Mouse (Mus musculus) kidney, embryonic 14.5 days (tissue): ENCODE results near the gene Hspa12a. TPM values are rescaled to one million over a fixed set of nuclear protein-coding genes. Genes with fewer than 3 reads are reported as not detected.

Experiments used
- ATAC-seq: fragments of 200-750 bp; cut with Nextera tagmentation; 2 replicates; pipeline ENCODE4 v1.8.0; 2017; ENCODE audit warnings: moderate number of reproducible peaks, mild to moderate bottlenecking, moderate TSS enrichment, moderate library complexity; ENCODE audit not compliant: low FRiP score, low TSS enrichment
- H3K27ac ChIP-seq: fragments of 300-500 bp; sonication (generic); 2 replicates; pipeline ENCODE4 v1.5.1; 2014; ENCODE audit warnings: low read depth, mild to moderate bottlenecking, low read length, moderate library complexity, mixed read lengths
- H3K27me3 ChIP-seq: fragments of 300-500 bp; sonication (generic); 2 replicates; pipeline ENCODE4 v1.6.1; 2014; ENCODE audit warnings: mild to moderate bottlenecking, low read length; ENCODE audit not compliant: control insufficient read depth, insufficient read depth
- H3K36me3 ChIP-seq: fragments of 300-500 bp; sonication (generic); 2 replicates; pipeline ENCODE4 v1.6.1; 2014; ENCODE audit warnings: low read length, mixed read lengths; ENCODE audit not compliant: control insufficient read depth, insufficient read depth
- H3K4me1 ChIP-seq: fragments of 300-500 bp; sonication (generic); 2 replicates; pipeline ENCODE4 v1.6.1; 2014; ENCODE audit warnings: low read length, mixed read lengths; ENCODE audit not compliant: control insufficient read depth, insufficient read depth
- H3K4me2 ChIP-seq: fragments of 300-500 bp; sonication (generic); replicated peaks from 2 replicates; pipeline ENCODE4 v1.6.1; 2014; ENCODE audit warnings: low read depth, mild to moderate bottlenecking, low read length
- H3K4me3 ChIP-seq: fragments of 300-500 bp; sonication (generic); 2 replicates; pipeline ENCODE4 v1.5.1; 2014; ENCODE audit warnings: mild to moderate bottlenecking, low read length
- H3K9ac ChIP-seq: fragments of 300-500 bp; sonication (generic); 2 replicates; pipeline ENCODE4 v1.6.1; 2014; ENCODE audit warnings: low read depth, mild to moderate bottlenecking, low read length, moderate library complexity
- H3K9me3 ChIP-seq: fragments of 300-500 bp; sonication (generic); 2 replicates; pipeline ENCODE4 v1.6.1; 2016; ENCODE audit warnings: low read length; ENCODE audit not compliant: control insufficient read depth
- WGBS: fragments of 180-500 bp; shearing (Covaris S2); extraction: QIAGEN DNeasy Blood & Tissue Kit; methylation state at CpG from one replicate; pipeline ENCODE4 v1.1.7; 2014; 5-methylcytosine and 5-hydroxymethylcytosine counted together
- polyA plus RNA-seq: library from polyadenylated mRNA; unstranded; fragments of >200 nt; fragmentation: Nextera tagmentation; extraction: Ambion mirVana; gene quantifications from 2 replicates; pipeline ENCODE4 v1.2.1, GENCODE M21; 2014

The Hspa12a gene
- polyA plus RNA-seq, 1 experiment from 2014 or later = 9.5 TPM

- Histone ChIP-seq H3K4me1 (no peaks in the 10 kb centered on the region), H3K9me3 (no peaks in the 10 kb centered on the region), H3K36me3 (no peaks in the 10 kb centered on the region), H3K4me3 (no peak overlapping the region), H3K4me2 (no peak overlapping the region), H3K9ac (no peak overlapping the region), H3K27me3 (no peaks in the 10 kb centered on the region), H3K27ac (no peak overlapping the region)
- no peak for ATAC-seq
- WGBS = 69% methylated on average over 11 of the region's 11 CpGs
These were observed 70.8 kb downstream of the Hspa12a start for GRCm38 (mm10) chr19:58872381-58873259.

- no peak overlapping the region for H3K27ac ChIP-seq
- H3K4me3 ChIP-seq = no peak overlapping the region
- no peak overlapping the region for H3K9ac ChIP-seq
- H3K4me1 ChIP-seq = no peaks in the 10 kb centered on the region
- no peaks in the 10 kb centered on the region for H3K36me3 ChIP-seq
- WGBS = 68% methylated on average over 6 of the region's 6 CpGs
- no peaks in the 10 kb centered on the region for H3K27me3 ChIP-seq
- no peak overlapping the region for H3K4me2 ChIP-seq
- no peak for ATAC-seq
- H3K9me3 ChIP-seq = no peaks in the 10 kb centered on the region
These were observed 71.6 kb downstream of the Hspa12a start for GRCm38 (mm10) chr19:58871878-58872277.

DNA sequence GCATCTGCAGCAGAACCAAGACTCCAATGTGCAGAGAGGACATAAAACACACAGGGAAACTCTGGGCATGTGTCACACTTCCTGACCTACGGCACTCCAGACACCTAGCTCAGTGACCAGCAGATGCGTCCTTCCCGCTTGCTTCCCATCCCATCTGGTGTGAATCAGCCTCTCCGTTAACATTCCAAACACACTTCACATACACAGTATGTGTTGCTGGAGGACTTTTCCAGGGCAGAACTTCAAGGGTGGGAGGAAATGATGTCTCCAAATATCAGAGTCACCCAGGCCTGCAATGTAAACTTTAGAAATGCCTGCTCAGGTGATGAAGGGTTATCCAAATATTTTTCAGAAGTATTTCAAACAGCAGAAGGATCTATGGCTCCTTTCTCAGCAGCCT, 76.8 kb downstream of the Hspa12a start:
- H3K27ac ChIP-seq = no peak overlapping the region

GRCm38 (mm10) chr19:58865224-58865623, 78.2 kb downstream of the Hspa12a start:
- Histone ChIP-seq H3K27ac (no peak overlapping the region), H3K4me3 (no peak overlapping the region), H3K9ac (no peak overlapping the region), H3K4me2 (no peak overlapping the region), H3K4me1 (peaks cover 3% of the 10 kb centered on the region; the same call in 1 of the 2 replicates), H3K36me3 (no peaks in the 10 kb centered on the region), H3K27me3 (no peaks in the 10 kb centered on the region), H3K9me3 (no peaks in the 10 kb centered on the region)
- 49% methylated on average over 5 of the region's 5 CpGs for WGBS
- ATAC-seq = no peak

More for the DNA sequence above, 76.8 kb downstream of the Hspa12a start:
- Histone ChIP-seq H3K4me2 (no peak overlapping the region), H3K36me3 (no peaks in the 10 kb centered on the region), H3K9ac (no peak overlapping the region), H3K9me3 (no peaks in the 10 kb centered on the region), H3K4me1 (no peaks in the 10 kb centered on the region), H3K27me3 (no peaks in the 10 kb centered on the region), H3K4me3 (no peak overlapping the region)
- WGBS = 23% methylated on average over 4 of the region's 4 CpGs
- 0 out of 2 replicates have a peak, but pooled peaks have one; percentile 33 for ATAC-seq

DNA sequence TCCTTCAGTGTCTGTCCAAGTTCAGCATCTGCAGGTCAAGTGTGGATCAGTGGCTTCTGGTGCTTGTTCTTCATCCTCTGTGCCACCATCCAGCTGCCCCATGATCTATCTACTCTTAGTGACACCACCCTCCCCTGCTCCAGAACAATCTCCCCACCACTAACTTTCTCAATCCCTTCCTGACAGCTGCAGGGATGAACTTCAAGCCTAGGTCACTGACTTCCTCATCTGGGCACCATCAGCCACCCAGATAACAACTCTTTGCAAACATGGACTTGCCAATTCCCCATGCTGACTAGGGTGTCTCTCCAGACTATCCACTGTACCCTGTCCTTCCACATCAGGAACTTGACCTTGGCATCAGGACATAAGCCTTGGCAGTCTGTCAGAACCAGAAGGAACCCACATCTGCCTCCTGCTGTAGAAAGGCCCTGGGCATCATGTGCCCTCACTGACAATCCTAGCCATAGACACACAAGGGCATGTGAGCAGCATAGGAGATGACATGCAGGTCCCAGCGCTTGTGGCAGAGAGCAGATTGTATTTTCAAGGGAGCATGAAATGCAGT, 79.4 kb downstream of the Hspa12a start:
- Histone ChIP-seq H3K4me3 (no peak overlapping the region), H3K4me1 (peaks cover 13% of the 10 kb centered on the region), H3K36me3 (no peaks in the 10 kb centered on the region), H3K4me2 (no peak overlapping the region), H3K9ac (no peak overlapping the region), H3K27ac (no peak overlapping the region), H3K27me3 (no peaks in the 10 kb centered on the region), H3K9me3 (no peaks in the 10 kb centered on the region)
- WGBS = 89% methylated on average over 1 of the region's 1 CpGs
- ATAC-seq = no peak

- Histone ChIP-seq H3K9ac (no peak overlapping the region), H3K36me3 (no peaks in the 10 kb centered on the region), H3K9me3 (no peaks in the 10 kb centered on the region), H3K4me2 (peak overlapping the region; percentile 94), H3K27ac (no peak overlapping the region; the same call in 1 of the 2 replicates), H3K4me3 (peak overlapping the region; percentile 66), H3K4me1 (peaks cover 13% of the 10 kb centered on the region), H3K27me3 (no peaks in the 10 kb centered on the region)
- ATAC-seq = no peak
- WGBS = 19% methylated on average over 12 of the region's 12 CpGs
These were observed 82.2 kb downstream of the Hspa12a start for GRCm38 (mm10) chr19:58861174-58861760.

DNA sequence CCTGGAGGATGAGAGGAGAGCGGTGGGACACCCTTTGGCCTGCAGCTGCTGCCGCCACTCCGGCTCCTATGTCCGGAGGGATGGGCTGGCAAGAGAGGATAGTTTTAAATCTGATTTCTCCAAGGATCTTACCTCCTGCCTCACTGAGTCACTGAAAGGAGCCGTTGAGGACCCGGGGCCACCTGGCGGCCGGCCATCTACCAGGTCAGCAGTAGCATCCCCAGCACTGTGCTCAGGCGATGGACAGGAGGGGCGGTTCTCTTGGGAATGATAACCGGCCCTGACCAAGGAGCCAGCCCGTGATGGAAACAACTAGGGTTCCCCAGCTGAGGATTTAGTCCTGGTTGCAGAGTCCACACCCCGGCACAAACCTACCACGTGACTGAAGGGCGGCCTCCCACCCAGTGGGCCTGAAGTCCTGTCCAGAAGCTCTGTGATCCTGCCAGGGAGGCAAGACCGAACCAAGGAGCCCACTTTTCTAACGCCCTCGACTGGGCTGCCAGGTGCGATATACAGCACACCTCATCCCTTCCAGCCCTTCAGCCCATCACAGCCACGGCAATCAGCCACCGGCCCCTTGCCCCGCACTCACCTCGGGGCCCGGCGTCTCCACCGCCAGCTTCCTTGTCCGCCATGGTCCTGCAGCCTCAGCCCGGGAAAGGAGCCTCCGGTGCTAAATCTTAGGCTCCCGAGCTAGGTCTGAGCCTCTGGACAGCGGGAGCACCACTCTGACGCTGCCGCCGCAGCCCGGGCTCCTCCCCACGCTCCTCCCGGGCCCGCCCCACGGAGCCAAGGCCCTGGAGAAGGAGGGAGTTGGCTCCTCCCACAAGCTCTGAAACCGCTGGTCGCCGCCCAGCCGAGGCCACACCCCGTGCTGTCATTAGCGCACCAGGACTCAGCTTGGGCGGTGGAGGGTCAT, 82.9 kb downstream of the Hspa12a start:
- H3K9ac ChIP-seq = peak overlapping the region; percentile 58
- under 1% methylated on average over 46 of the region's 46 CpGs for WGBS
- no peaks in the 10 kb centered on the region for H3K27me3 ChIP-seq
- no peaks in the 10 kb centered on the region for H3K9me3 ChIP-seq
- peak overlapping the region; percentile 94 for H3K4me2 ChIP-seq
- H3K4me1 ChIP-seq = peaks cover 13% of the 10 kb centered on the region
- H3K27ac ChIP-seq = peak overlapping the region; percentile 63; the same call in 1 of the 2 replicates
- H3K36me3 ChIP-seq = no peaks in the 10 kb centered on the region
- peak; percentile 96 for ATAC-seq
- H3K4me3 ChIP-seq = peak overlapping the region; percentile 66

- Histone ChIP-seq H3K27me3 (no peaks in the 10 kb centered on the region), H3K4me3 (peak overlapping the region; percentile 66), H3K4me1 (peaks cover 13% of the 10 kb centered on the region), H3K36me3 (no peaks in the 10 kb centered on the region), H3K4me2 (peak overlapping the region; percentile 94), H3K27ac (no peak overlapping the region), H3K9ac (peak overlapping the region; percentile 58), H3K9me3 (no peaks in the 10 kb centered on the region)
- WGBS = 3% methylated on average over 14 of the region's 14 CpGs
- 0 out of 2 replicates have a peak, but pooled peaks have one; percentile 8 for ATAC-seq
These were observed 83.6 kb downstream of the Hspa12a start for GRCm38 (mm10) chr19:58859831-58860254.
